Mouse (Mus musculus): Measurements from ENCODE around the gene Mdfic.

The Mdfic gene

DNA sequence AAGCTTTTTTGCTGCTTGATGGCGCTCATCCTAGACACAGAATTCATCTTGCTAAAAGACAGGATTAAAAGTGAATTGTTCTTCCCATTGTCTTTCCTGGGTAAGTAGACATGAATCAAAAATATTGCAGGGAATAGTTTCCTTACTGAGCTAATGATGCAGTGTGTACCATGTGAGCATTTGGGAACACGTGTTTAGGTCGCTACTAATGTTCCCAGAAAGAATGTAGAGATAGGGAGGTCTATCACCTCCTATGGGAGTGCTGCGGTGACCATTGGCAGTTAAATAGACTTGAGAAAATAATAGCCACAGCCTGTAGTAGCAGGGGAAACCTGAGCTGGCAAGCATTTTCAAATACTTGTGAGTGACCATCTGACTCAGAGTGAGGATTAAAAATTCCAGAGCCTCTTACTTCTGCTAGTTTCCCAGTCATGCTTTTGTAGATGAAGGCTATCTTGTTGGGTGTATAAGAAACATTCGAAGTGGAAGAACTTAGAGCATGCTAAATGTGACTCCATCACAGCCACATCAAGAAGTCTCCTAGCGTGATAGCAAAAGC is 22.2 kb downstream of the Mdfic start:
- no peak for DNase-seq

DNA sequence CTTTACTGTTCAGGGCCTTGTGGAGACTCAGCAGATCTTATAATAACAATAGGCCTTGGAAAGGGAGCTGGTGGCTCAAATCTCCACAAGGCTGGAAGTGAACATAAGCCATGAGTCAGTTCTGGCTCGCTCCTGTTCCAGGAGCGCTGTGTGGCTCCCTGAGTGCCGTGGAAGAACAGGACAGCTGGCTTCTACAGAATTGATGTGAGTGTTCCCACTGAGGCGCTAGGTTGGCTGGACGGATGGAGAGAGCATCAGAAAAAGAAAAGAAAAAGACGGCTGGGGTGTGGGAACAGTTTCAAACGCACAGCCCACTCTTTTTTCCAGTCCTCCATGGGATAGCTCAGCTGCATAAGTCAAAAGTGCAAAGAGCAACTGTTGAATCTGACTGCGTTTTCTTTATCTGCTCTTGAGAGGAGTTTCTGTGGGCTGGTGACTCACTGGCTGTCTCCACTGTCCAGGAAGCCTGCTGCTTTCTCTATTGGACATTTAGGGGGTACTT is 22.9 kb downstream of the Mdfic start:
- DNase-seq = no peak

GRCm38 (mm10) chr6:15743793-15744192 is 23.3 kb downstream of the Mdfic start:
- no peak for DNase-seq

- DNase-seq = no peak
Measured at GRCm38 (mm10) chr6:15745313-15745712, 24.9 kb downstream of the Mdfic start.

DNA sequence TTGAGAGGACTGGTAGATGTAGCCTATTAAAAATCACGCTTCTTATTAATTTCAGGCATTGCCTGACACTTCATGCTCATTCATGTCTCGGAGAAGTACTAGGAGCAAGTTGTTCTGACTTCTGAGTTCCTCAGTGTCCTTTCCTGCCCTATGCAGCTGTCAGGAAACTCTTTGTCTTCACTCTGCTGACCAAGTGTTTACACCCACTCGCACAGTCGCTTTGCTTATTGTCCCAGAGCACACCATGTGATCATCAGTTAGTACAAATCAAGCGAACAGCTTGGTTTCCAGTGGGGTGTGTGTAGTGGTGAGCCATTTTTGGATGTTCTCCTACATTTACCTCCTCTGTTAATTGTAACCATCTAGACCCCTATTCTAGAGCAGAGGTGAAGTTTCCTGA is 25.4 kb downstream of the Mdfic start:
- DNase-seq = peak; percentile 23 to 62

DNA sequence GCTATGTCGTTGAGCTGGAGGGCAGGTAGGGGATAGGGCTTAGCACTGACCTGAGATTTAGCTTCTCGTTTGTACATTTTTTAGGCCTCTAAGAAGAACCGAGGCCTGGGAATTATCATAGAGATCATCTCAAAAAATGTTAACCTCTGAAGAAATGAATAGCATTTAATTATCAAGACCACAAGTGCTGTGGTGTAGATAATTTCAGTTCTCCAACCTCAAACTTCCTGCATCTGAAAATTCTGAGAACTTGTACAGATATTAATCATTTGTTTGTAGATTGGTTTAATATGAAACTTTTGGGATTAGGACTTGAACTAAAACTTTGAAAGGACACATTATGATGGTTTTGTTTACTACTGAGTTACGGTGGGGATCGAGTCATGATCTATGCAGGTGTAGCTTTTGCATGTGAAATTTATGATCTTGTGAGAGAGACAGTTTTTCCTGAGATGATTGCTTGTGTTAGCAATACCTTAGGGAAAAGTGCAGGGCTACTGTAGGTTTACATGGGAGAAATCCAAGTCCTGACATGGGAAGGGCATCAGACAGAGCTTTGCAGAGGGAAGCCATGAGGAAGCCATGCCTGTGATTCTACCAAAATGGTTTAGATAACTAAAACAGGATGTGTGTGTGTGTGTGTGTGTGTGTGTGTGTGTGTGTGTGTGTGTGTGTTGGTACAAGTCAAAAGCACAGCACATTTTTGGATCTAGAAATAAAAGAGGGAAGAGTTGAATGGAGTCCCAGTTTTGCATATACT is 27.1 kb downstream of the Mdfic start:
- DNase-seq = no peak

DNA sequence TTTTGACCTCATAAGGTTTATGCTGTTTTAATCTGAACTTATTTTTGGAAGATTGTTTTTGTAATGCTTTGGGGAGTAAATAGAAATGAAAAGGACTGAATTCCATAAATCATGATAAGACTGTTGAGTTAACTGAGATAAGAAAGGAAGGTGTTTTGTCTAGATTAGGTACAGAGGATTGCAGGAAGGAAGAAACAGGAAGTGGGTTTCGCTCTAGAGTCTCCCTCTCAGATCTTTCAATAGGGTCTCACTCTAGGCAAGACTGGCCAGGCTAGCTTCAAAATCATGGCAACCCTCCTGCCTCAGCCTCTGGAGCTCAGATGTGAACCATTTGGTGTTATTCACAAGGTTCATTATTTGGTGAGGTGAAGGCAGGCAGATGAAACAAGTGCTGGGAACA is 27.8 kb downstream of the Mdfic start:
- DNase-seq = no peak

DNA sequence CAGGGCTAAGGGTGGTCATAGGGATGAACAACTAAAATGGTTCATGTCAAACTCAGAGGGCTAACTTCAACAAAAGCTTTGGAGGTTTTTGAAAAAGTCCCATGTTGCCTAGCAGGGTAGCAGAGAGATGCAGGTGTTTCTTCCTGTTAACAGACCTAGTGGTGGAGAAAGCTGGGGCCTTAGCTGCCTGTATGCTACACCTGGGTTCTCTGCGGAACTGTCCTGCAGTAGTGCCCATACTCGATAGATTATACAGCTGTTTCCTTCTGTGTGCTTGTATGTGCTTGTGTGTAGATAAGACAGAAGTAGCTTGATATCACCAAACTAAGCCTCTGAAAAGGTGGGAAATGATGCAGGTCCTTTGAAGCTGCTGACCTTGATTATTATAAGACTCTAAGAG is 28.5 kb downstream of the Mdfic start:
- DNase-seq = no peak

DNA sequence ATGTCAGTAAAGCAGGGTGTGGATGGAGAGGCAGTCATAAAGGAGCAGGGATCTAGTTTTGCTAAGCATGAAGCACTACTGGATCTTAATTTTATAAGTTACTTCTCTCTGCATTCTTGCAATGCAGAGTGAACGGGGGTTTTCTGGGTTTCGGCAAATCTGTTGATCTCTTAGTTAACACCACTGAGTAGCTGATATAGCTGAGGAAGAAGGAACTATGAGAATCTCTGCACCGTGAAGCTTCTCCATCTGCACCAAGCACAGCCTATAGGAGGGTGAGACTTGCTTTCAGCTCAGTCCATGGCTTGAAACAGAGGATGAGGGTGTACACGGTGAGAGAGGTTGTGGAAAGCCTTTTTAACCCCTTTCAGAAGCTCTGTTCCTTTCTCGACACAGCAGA is 29.6 kb downstream of the Mdfic start:
- DNase-seq = no peak

DNA sequence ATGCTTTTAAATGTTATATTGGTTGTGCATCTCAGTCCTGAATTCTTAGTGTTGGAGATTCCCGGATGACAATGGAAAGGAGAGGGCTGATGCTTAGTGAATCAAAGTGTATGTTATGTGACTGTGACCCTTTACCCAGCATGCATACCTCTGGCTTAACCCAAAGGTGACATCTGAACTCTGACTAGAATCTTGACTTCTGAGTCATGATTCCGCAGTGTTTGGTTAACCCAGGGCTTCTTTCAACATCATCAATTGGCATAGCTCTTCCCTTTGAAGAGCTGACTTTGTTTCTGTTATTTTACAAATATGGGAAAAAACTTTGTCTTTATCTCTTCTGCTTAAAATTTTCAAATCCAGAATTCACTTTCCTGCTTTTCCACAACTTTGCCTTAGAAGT is 30.9 kb downstream of the Mdfic start:
- DNase-seq = no peak

GRCm38 (mm10) chr6:15752160-15752559 is 31.7 kb downstream of the Mdfic start:
- DNase-seq = no peak

DNA sequence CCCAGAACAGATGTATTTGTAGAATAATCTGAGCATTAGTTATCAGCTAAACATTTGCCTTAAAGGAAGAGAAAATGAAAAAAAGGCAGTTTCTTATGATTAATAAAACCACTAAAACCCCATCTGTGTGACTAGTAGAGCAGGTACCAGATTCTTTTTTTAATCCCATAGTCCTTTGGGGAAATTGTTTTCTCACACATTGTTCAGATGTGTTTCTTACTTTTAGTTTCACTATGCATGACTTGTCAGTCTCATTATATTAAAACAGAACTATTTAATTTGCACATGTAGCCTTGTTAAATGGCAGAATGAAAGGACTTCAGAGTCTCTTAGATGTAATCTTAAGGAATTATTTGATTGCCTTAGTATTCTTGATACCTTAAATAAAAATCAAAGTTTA is 32.7 kb downstream of the Mdfic start:
- no peak for DNase-seq

DNA sequence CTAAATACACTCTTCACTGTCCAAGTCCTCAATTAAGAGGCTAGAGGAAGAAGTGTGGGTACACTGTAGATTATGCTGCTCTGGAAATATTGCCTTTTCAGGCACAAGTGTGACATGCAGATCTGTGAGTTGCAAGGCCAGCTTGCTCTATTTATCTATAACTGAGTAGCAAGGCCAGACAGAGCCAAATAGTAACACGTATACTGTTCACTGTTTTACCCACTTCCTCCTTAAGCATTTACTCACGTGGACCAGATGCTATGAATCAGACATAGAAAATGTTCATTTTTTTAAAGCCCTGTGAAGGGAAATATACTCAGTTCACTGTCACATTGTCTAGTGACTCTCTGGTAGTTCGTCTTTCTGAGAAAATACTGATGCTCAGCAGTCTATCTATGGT is 37.9 kb downstream of the Mdfic start:
- no peak for DNase-seq

DNA sequence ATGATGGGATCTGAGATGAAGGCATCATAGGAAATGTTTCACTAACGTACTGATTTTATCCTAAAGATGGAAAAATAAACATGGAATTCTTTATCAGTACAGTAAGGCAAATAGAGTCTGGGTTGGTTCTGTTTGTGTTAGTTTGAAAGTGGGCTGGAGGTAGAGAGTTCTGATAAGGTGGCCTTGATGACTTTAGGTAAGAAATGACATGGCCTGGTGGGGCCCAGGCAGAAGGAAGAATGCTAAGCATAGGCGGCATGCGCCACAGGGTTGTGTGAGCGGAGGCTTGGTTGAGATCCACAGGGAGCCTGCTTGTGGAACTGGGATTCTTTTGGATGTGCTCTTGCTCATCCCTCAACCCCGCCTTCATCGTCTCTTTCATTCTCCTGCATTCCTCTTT is 40.3 kb downstream of the Mdfic start:
- DNase-seq = no peak

DNA sequence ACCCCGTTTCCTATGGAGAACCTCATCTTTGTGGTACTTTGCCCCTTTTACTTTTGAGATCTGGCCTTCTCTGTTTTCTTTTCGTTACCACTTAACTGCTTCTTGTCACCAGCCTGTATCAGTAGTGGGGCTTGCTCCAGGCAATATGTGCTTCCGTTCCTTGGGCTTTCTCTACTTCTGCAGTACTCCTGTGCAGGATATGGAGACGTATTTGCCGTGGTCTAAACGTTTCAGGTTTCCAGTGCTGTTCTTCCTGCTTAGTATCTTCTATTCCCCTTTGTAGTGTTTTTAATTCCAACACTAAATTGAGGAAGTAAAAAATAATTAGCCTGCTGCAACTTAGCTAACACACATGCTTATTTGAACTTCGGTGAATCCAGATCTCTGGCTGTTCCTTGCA is 43.6 kb downstream of the Mdfic start:
- DNase-seq = no peak

DNA sequence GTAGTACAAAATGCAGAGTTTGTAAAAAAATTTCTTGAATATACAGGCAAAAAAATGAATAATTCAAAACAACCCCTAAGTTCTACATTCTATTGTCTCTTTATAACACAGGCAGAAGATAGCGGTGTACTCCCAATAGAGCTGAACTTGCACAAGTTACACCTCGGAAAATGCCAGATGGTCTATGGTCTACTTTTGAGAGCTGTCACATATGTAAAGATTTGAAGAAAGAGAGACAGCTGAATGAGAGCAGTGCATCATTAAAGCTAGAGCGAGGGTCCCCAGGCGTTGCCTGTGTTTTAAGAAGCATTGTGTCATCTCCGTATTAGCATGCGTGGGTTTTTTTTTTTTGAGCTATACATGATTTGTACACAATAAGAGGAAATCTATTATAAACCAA is 47.0 kb downstream of the Mdfic start:
- no peak for DNase-seq

- peak in 1 of 2 experiments; percentile 15 for DNase-seq
Measured at GRCm38 (mm10) chr6:15770128-15770527, 49.7 kb downstream of the Mdfic start.

DNA sequence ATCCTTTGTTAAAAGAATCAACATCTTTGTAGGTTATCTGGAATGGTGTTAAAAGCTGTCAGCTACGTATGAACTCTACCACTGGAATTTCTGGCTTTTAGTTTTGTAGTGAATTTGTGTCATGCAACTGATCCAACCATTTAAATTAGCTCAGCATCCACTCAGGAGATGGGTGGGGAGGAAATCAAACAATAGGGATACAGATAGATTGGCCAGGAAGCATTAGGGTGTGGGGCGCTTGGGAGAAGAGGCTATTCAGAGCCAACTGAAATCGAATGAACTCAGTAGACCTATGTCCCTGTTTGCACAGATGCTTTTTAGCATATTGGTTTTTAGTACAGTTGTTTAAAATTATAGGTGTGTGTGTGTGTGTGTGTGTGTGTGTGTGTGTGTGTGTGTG is 56.6 kb downstream of the Mdfic start:
- peak; percentile 19 to 61 for DNase-seq

- DNase-seq = no peak
Measured at GRCm38 (mm10) chr6:15780127-15780526, 59.7 kb downstream of the Mdfic start.

- no peak for DNase-seq
Measured at GRCm38 (mm10) chr6:15780688-15781087, 60.2 kb downstream of the Mdfic start.

DNA sequence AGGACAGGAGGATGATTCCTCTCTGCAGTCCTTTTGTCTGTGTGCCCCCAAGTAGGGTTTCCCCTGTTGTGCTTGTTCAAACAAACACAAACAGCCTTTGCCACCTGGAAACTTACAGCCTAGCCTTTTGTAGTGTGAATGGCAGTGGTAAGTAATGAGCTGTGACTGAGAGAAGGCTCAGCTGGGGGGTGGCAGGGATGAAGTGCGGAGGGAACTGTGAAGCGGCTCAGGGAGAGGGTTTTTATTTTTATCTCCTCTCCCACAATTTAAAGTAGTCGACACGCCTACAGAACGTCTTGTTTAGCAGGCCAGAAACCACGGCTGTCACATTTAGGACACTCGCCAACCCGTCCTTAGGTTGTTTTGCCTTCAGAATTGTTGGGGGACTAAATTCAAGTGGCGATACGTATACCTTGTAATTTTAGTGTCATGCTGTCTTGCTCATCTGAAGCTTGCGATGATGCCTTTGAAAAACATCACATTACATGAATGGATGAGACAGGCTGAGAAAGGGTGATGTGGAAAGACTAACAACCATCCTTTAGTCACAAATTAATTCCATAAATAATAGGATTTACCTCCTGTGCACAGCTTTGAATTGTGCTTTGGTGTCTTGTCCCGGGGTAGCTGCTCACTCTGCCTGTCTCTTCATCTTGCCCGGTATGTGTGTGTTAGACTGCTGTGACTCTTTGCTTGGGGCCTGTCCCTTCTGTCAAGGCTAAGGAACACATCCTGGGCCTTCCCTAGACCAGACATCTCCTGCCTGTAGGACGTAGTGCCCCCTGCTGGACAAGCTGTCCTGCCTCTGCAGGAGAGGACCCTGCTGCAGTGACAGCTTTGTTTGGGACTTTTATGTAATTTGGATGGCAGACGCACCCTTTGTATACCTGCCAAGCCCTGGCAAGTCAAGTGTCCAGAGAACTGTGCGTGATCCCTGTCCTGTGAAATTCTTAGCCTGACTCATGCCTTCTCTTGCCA is 69.4 kb downstream of the Mdfic start:
- peak; percentile 79 to 91 for DNase-seq

DNA sequence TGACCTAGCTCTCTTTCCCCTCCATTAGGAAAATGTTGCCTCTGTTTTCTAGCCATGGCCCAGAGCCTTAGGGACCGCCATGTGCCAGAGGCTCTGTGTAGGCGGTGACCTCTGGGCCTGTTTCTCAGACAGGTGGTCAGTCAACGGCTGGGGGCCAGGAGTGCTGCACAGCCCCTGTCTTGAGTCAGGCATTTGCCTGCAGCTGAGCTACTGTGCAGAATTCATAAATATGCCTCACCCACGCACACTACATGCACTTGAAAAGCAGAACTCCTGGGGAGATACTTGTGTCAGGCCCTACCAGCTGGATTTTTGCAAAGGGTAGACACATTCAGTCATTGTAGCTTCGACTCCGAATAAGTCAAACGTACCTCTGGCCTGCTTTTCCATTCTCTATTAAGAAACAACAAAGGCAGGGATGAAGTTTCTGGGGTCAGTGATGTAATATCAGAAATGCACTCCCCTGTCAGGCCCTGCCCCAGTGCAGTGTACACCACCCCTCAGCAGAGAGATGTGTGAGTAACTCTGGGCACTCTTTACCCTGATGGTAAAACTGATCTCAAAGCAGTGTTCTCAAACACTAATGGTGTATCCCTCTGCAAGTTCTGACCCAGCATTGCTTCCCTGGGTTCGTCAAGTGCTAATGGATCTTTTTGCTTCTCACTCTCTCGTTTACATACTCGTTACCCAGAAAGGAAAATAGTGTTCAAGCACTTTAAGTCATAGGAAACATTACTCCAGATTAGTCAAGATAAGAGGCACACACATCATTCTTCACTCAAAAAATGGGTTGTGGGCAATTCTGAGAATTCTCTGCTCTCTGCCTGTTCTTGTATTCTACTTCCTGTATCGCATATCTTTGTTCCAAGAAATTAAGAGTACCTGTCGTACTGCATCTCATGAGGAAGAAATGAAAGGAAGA is 72.5 kb downstream of the Mdfic start:
- DNase-seq = no peak
